Mouse (Mus musculus) forebrain, embryonic 13.5 days (tissue): Measurements from ENCODE around the gene Trmt10a. TPM values are rescaled to one million over a fixed set of nuclear protein-coding genes. Genes with fewer than 3 reads are reported as not detected.
A peak's percentile ranks its signal among the peaks of the same experiment; 100 is the strongest.

Source experiments
- ATAC-seq: fragments of 200-750 bp; cut with Nextera tagmentation; 2 replicates; pipeline ENCODE4 v1.8.0; 2017
- H3K27ac ChIP-seq: fragments of 300-500 bp; sonication (generic); 2 replicates; pipeline ENCODE4 v1.5.1; 2015; ENCODE audit warnings: inconsistent platforms, mild to moderate bottlenecking, moderate library complexity
- H3K27me3 ChIP-seq: fragments of 300-500 bp; sonication (generic); 2 replicates; pipeline ENCODE4 v1.6.1; 2015; ENCODE audit warnings: mild to moderate bottlenecking, inconsistent platforms
- H3K36me3 ChIP-seq: fragments of 300-500 bp; sonication (generic); 2 replicates; pipeline ENCODE4 v1.6.1; 2015; ENCODE audit warnings: mild to moderate bottlenecking, inconsistent platforms; ENCODE audit not compliant: poor library complexity, severe bottlenecking
- H3K4me1 ChIP-seq: fragments of 300-500 bp; sonication (generic); 2 replicates; pipeline ENCODE4 v1.6.1; 2015; ENCODE audit warnings: inconsistent platforms
- H3K4me2 ChIP-seq: fragments of 300-500 bp; sonication (generic); 2 replicates; pipeline ENCODE4 v1.6.1; 2015; ENCODE audit warnings: inconsistent platforms, mild to moderate bottlenecking, moderate library complexity
- H3K4me3 ChIP-seq: fragments of 300-500 bp; sonication (generic); 2 replicates; pipeline ENCODE4 v1.5.1; 2015; ENCODE audit warnings: mild to moderate bottlenecking, inconsistent platforms
- H3K9ac ChIP-seq: fragments of 300-500 bp; sonication (generic); 2 replicates; pipeline ENCODE4 v1.6.1; 2015; ENCODE audit warnings: mild to moderate bottlenecking, inconsistent platforms
- H3K9me3 ChIP-seq: fragments of 300-500 bp; sonication (generic); replicated peaks from 2 replicates; pipeline ENCODE4 v1.6.1; 2016; ENCODE audit warnings: inconsistent platforms
- WGBS: fragments of 180-500 bp; shearing (Covaris S2); methylation state at CpG from one replicate; pipeline ENCODE4 v1.1.7; 2015; 5-methylcytosine and 5-hydroxymethylcytosine counted together
- polyA plus RNA-seq: library from polyadenylated mRNA; unstranded; fragments of >200 nt; fragmentation: Nextera tagmentation; extraction: Ambion mirVana; gene quantifications from 2 replicates; pipeline ENCODE4 v1.2.1, GENCODE M21; 2015

Gene Trmt10a
- polyA plus RNA-seq, 1 experiment from 2014 or later: 8.7 TPM

DNA sequence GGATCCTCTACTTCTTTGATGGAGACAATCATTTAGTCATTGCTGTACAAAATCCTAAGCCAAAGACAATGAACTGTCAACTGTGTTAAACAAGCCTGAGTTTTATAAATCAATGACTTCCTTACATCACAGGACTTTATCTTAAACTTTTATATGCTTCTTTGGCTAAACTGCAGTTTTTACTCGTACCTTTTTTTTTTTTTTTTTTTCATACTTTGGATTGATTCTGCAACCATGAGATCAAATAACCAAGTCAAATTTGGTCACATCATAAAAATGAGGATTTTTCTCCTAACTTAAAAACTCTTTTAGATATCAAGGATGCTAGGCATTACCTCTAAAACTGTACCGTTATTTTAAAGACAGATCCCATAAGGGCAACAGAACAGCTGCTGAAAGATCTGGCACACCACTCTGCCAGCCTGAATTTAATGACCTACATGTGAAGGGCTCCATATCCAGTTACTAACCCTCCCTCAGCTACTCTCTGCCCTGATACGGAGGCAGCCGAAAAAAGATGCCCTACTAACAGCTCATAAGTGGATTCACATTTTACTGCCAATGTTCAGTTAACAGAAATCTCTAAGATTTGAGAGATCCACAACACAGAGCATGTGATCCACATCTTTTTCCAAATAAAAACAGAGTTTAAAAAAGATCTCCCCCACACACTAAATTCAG, 1.1 kb upstream of the Trmt10a start:
- H3K9ac ChIP-seq: peak overlapping the region; percentile 43; the same call in 1 of the 2 replicates
- H3K27ac ChIP-seq: no peak overlapping the region

DNA sequence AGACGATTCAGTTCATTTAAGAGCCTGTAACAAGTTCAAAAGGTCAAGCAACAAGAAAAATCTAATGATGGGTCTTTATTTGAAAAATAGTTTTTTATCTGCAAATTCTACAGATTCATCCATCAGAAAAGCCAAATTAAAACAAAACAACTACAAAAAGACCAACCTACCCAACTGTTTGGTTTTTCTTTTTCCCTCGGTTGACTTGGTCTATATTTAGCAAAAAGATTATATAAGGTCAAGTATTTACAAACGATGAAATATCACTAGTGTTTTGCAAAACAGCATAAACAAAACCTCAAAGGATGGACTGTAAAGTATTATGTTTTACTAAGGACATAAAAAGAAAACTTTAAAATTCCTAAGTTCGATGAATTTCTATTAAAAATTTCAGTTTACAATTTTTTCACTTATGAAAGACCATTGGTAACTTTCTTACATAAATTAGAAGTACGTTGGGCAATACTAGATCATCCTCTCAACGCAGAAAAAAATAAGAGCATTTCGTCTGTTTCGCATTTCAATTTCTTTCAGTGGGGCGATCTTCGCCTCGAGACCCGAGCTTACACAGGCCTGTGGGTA, 424 bp upstream of the Trmt10a start:
- no peak for ATAC-seq
- WGBS: 8% methylated on average over 12 of the region's 12 CpGs
- Histone ChIP-seq H3K9me3 (no peaks in the 10 kb centered on the region), H3K27ac (peak overlapping the region; percentile 99), H3K4me3 (peak overlapping the region; percentile 62), H3K4me1 (peaks cover 4% of the 10 kb centered on the region), H3K4me2 (peak overlapping the region; percentile 67), H3K9ac (peak overlapping the region; percentile 60; the same call in 1 of the 2 replicates), H3K36me3 (no peaks in the 10 kb centered on the region), H3K27me3 (no peaks in the 10 kb centered on the region)

More for the DNA sequence above, 1.1 kb upstream of the Trmt10a start:
- peaks cover 4% of the 10 kb centered on the region for H3K4me1 ChIP-seq
- no peaks in the 10 kb centered on the region for H3K27me3 ChIP-seq
- no peaks in the 10 kb centered on the region for H3K36me3 ChIP-seq
- ATAC-seq: no peak
- peak overlapping the region; percentile 62 for H3K4me3 ChIP-seq
- 74% methylated on average over 4 of the region's 4 CpGs for WGBS
- peak overlapping the region; percentile 51 for H3K4me2 ChIP-seq
- no peaks in the 10 kb centered on the region for H3K9me3 ChIP-seq

DNA sequence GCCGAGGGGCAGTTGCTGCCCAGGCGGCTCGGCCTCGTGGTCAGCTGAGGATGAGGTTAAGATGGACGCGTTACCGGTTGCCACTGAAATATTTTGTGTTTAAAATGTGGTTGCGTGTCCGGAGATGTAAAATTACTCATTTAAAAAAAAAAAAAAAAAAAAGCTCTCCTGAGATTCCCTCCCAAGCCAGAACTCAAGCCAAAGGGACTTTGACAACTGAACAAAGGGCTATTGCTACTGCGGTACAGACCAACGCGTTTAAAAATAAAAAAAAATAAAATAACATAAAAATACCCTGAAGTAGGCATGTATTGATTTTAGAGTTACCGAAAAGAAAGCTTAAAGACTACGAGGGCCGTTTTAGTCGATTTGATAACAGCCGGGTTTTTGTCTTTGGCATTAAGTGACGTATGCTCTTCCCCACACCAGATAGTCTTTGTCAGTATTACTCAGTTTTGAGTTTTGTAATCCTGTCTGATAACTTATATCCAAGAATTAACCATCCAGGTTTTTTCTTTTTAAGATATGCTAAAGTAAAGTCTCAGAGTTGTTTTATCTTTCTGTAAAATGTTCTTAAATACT, 903 bp downstream of the Trmt10a start:
- Histone ChIP-seq H3K4me3 (peak overlapping the region; percentile 62), H3K4me2 (peak overlapping the region; percentile 67), H3K36me3 (no peaks in the 10 kb centered on the region; the same call in 1 of the 2 replicates), H3K9me3 (no peaks in the 10 kb centered on the region), H3K27me3 (no peaks in the 10 kb centered on the region), H3K27ac (peak overlapping the region; percentile 99), H3K4me1 (peaks cover 4% of the 10 kb centered on the region), H3K9ac (peak overlapping the region; percentile 77)
- WGBS: under 1% methylated on average over 18 of the region's 18 CpGs
- ATAC-seq: no peak

DNA sequence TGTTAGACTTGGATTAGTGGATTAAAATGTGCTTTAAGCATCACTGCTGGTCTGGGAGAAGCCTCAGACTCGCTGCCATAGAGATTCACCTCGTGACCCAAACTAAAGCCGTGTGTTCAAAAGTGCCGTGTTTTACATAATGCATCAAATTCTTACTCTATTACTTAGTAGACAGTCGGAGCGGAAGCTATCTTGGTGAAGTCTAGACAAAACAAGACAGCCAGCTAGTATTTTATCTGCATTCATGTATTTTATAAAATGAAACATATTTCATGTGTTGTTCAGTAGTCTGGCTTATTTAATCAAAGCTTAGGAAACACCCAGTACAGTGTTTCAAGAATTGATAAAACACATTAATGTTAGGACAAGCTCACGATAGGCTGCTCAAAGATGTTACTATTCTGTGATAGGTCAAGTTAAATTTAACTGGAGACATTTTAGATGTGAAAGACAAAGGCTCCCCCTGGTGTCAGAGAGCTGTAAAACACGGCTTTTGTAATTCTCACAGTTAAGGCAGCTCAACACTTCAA, 1.5 kb downstream of the Trmt10a start, which contains the start of gene Mttp:
Gene Mttp, minus strand, starts transcription at position 327 of the 530 bp plus-strand sequence.
- Histone ChIP-seq H3K9ac (peak within 1 kb of the TSS; percentile 77), H3K36me3 (peaks cover 4% of the 10 kb centered on the region), H3K27ac (peak within 1 kb of the TSS; percentile 99), H3K4me2 (peak within 1 kb of the TSS; percentile 67), H3K27me3 (no peaks in the 10 kb centered on the region), H3K9me3 (no peaks in the 10 kb centered on the region), H3K4me1 (peaks cover 4% of the 10 kb centered on the region), H3K4me3 (peak within 1 kb of the TSS; percentile 62)
- 2% methylated on average over 8 of the region's 8 CpGs for WGBS
- peak; percentile 20 for ATAC-seq

DNA sequence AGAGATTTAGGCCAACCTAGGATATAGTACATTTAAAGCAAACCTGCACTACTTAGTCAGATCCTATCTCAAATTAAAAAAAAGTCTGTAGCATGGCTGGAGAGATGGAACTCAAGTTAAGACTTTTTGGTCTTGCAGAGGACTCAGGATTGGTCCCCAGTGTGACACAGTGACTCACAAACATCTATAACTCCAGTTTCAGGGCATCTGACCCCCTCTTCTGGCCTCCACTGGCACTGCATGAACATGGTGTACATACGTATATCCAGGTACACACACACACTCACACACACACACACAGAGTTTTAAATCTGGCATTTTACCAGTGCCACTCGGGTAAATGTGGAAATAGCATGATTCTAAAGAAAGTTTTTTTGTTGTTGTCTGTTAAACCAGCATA, 5.6 kb downstream of the Trmt10a start:
- Histone ChIP-seq H3K36me3 (peaks cover 22% of the 10 kb centered on the region), H3K9ac (no peak overlapping the region), H3K27ac (no peak overlapping the region), H3K4me1 (no peaks in the 10 kb centered on the region), H3K9me3 (no peaks in the 10 kb centered on the region), H3K4me2 (no peak overlapping the region), H3K4me3 (no peak overlapping the region), H3K27me3 (no peaks in the 10 kb centered on the region)
- no peak for ATAC-seq
- 84% methylated on average over 2 of the region's 2 CpGs for WGBS

DNA sequence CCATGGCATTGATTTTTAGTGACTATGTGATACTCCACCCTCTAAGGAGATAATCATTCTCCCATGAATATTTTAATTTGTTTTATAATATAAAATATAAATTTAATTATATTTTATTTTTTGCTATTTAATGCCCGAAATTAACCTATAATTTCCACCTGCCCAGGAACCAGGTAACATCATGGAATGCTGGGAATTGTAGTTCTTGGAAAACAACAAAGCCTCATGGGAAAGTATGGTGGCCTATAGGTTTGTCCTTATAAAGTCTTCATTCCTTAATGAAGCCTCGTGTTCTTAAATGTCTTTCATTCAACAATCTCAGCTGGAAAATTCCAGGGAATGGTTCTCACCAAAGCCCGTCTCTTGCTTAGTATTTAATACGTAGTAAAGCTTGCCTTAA, 11.8 kb downstream of the Trmt10a start:
- Histone ChIP-seq H3K4me1 (no peaks in the 10 kb centered on the region), H3K27me3 (no peaks in the 10 kb centered on the region), H3K9me3 (no peaks in the 10 kb centered on the region), H3K36me3 (peaks cover 23% of the 10 kb centered on the region; the same call in 1 of the 2 replicates), H3K9ac (no peak overlapping the region), H3K4me2 (no peak overlapping the region), H3K27ac (no peak overlapping the region), H3K4me3 (no peak overlapping the region)
- no peak for ATAC-seq
- 93% methylated on average over 4 of the region's 4 CpGs for WGBS

DNA sequence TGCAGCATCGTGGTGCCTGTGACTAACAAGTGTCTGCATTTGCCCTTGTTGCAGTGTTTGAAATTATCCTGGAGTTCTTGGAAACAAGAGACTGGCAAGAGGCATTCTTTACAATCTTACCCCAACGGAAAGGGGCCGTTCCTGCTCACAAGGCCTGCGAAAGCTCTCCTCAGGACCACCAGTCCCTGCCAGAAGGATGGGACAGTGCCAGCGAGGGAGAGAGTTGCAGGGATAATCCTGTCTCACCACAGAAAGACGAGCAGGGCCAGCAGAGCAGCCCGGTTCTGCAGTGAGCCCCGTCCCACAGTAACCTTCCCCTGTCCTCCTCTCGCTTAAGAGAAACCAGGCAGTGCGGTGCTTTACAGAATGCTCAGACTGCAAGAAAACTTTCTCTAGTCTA, 13.4 kb downstream of the Trmt10a start:
- no peak overlapping the region for H3K9ac ChIP-seq
- no peak overlapping the region for H3K4me2 ChIP-seq
- no peaks in the 10 kb centered on the region for H3K4me1 ChIP-seq
- ATAC-seq: no peak
- WGBS: 63% methylated on average over 10 of the region's 10 CpGs
- H3K27me3 ChIP-seq: no peaks in the 10 kb centered on the region
- no peak overlapping the region for H3K4me3 ChIP-seq
- no peak overlapping the region for H3K27ac ChIP-seq
- no peaks in the 10 kb centered on the region for H3K9me3 ChIP-seq
- H3K36me3 ChIP-seq: peaks cover 20% of the 10 kb centered on the region; the same call in 1 of the 2 replicates

DNA sequence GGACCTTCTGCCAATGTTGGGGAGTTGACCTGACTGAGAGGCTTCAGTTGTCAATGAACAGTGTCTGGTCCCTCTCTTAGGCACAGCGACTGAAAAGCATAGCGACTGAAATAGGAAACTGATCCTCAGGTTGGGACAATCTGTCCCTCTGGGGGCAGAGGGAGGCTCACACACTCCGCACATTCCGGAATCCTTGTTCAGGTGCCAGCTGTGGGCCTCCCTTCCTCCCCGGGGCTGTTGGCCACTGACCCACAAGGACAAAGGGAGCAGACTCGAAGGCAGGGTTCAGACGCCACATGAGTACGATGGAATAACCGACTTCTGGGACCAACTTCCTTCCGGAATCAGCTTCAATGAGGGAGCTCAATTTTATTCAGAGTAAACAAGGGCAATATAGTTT, 18.4 kb downstream of the Trmt10a start:
- 91% methylated on average over 10 of the region's 10 CpGs for WGBS
- Histone ChIP-seq H3K9me3 (no peaks in the 10 kb centered on the region), H3K36me3 (peaks cover 2% of the 10 kb centered on the region; the same call in 1 of the 2 replicates), H3K4me3 (no peak overlapping the region), H3K27ac (no peak overlapping the region), H3K27me3 (no peaks in the 10 kb centered on the region), H3K4me1 (no peaks in the 10 kb centered on the region), H3K9ac (no peak overlapping the region), H3K4me2 (no peak overlapping the region)
- no peak for ATAC-seq

DNA sequence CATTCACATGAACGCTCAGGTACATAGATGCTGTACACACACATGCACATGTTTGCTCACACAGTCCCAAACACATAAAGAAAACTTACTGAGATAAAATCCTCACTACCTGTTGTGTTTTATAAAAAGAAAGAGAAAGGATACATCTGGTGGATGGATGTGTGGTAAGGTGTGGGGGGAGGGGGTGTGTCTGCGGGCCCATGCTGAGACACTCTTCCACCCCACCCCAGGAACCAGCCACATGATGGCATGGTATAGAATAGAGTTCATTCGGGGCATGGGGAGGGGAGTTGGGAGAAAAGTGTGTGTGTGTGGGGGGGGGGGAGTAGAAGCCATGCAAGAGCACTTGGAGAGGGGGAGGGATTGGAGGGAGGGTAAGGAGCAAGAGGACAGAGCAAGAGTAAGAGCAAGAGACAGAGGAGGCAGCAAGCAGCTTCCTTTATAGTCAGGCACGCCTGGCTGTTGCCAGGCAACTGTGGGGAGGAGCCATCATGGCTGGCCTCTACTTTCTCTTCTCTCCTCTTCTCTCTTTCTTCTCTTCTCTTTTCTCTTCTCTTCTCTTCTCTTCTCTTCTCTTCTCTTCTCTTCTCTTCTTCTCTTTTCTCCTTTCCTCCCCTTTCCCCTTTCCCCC, 19.4 kb downstream of the Trmt10a start:
- ATAC-seq: peak; percentile 61; the same call in 1 of the 2 replicates

DNA sequence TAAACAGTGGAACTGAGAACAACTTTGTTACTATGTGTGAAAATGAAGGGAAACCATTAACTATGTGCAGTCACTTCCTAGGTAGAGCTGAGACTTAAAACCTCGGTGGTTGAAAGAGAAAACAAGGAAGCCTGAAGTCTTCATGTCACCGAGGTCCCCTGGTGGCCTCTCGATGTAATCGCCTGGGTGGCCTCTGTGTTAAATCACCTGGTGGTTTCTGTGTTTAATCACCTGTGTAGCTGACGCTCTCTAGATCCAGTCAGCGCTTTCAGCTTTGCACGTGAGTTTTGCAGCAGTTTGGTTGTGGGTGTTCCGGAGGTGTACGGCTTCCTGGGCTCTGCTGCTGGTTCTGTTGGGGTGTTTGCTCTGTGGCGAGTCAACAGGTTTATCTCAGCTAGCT, 30.0 kb downstream of the Trmt10a start:
- Histone ChIP-seq H3K27ac (no peak overlapping the region), H3K4me1 (no peaks in the 10 kb centered on the region), H3K9me3 (no peaks in the 10 kb centered on the region), H3K36me3 (no peaks in the 10 kb centered on the region), H3K4me3 (no peak overlapping the region), H3K4me2 (no peak overlapping the region), H3K27me3 (no peaks in the 10 kb centered on the region), H3K9ac (no peak overlapping the region)
- WGBS: 78% methylated on average over 10 of the region's 10 CpGs
- ATAC-seq: no peak

More for the DNA sequence above, 19.4 kb downstream of the Trmt10a start:
- H3K27ac ChIP-seq: no peak overlapping the region
- H3K4me1 ChIP-seq: no peaks in the 10 kb centered on the region
- no peaks in the 10 kb centered on the region for H3K27me3 ChIP-seq
- H3K36me3 ChIP-seq: no peaks in the 10 kb centered on the region
- H3K4me2 ChIP-seq: no peak overlapping the region
- H3K9me3 ChIP-seq: no peaks in the 10 kb centered on the region
- H3K4me3 ChIP-seq: no peak overlapping the region
- H3K9ac ChIP-seq: no peak overlapping the region
- WGBS: 57% methylated on average over 4 of the region's 4 CpGs

DNA sequence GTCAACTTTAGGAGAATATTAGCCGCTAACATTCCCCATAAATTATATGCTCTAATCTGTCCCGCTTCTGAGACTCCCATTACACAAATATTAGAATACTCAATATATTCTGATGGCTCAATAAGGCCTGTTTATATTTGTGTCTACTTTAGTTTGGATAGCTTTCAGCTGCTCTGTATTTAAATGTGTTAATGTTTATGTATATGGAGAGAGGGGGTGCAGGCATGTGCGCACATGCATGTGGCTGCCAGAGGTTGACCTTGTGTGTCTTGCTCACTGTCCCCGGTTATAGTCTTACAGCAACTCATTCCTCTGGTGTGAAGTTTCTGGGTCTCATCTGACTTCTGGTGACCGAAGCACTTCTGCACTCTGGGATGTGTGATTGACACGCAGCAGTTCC, 32.3 kb downstream of the Trmt10a start:
- Histone ChIP-seq H3K4me1 (no peaks in the 10 kb centered on the region), H3K4me2 (no peak overlapping the region), H3K36me3 (no peaks in the 10 kb centered on the region), H3K9ac (no peak overlapping the region), H3K9me3 (no peaks in the 10 kb centered on the region), H3K27ac (no peak overlapping the region), H3K4me3 (no peak overlapping the region), H3K27me3 (no peaks in the 10 kb centered on the region)
- WGBS: 96% methylated on average over 6 of the region's 6 CpGs
- ATAC-seq: no peak

DNA sequence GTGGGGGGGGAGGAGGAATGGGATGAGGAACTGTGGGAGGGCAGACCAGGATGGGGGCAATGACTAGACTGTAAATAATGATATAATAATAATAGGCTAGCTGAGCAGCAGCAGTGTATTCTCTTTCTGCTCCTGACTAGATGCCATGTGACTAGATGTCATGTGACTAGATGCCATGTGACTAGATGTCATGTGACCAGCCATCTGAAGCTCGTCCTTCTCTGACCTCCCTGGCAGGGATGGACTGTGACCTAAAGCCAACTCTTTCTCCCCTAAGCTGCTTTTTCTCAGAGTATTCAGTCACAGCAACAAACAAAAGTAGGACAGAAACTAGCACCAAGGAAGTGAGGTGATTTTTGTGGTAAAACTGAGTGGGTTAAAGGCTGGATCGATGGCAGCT, 38.8 kb downstream of the Trmt10a start:
- Histone ChIP-seq H3K4me3 (no peak overlapping the region), H3K4me1 (no peaks in the 10 kb centered on the region), H3K27me3 (no peaks in the 10 kb centered on the region), H3K27ac (no peak overlapping the region), H3K36me3 (no peaks in the 10 kb centered on the region), H3K9ac (no peak overlapping the region), H3K9me3 (no peaks in the 10 kb centered on the region), H3K4me2 (no peak overlapping the region)
- WGBS: 84% methylated on average over 2 of the region's 2 CpGs
- no peak for ATAC-seq
